Mouse (Mus musculus): ENCODE results near the gene Defb15. TPM values are rescaled to one million over a fixed set of nuclear protein-coding genes. Genes with fewer than 3 reads are reported as not detected.
"Not testable (repeated sequence)": the region's sequence is repeated elsewhere in the genome, so short reads cannot be mapped to it uniquely, and the experiment has no call there.

Gene Defb15
- not detected in 2 replicates for polyA plus RNA-seq (2016; fragmentation: Nextera tagmentation; extraction: Ambion mirVana)

DNA sequence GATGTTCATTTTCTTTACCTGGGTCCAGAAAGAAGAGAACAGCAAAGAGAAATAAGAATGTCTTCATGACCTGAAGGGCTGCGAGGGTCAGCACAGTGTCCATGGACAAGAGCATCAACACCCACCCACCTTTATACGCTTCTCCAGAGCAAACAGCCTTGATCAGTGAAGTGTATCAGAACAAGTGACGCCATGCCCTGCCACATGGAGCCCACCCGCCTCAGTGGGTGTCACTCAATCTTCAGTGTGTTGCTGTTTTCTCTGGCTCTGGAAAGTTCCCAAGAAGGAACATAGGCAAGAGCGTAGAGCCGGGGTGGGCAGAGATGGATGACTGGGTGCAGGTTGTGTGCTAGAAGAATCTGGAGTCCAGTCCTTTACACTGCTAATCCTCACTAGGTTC, at the start of gene Defb15:
Defb15 (minus strand) TSS at position 101 of the 400 bp plus-strand sequence.
- Histone ChIP-seq H3K9me3 (replicated peaks) (no peaks in the 10 kb centered on the region), H3K4me3 (no peak within 1 kb of the TSS), H3K27me3 (replicated peaks) (no peaks in the 10 kb centered on the region), H3K36me3 (no peaks in the 10 kb centered on the region), H3K9ac (no peak within 1 kb of the TSS), H3K4me2 (no peak within 1 kb of the TSS), H3K4me1 (no peaks in the 10 kb centered on the region), H3K27ac (no peak within 1 kb of the TSS)
- 75% methylated on average over 6 of the region's 6 CpGs for WGBS (ENCODE audit: insufficient replicate concordance)
- no peak for ATAC-seq

- no peak overlapping the region for H3K27ac ChIP-seq
- H3K36me3 ChIP-seq, result no peaks in the 10 kb centered on the region
- no peak for ATAC-seq
- H3K4me2 ChIP-seq, result no peak overlapping the region
- no peaks in the 10 kb centered on the region for H3K4me1 ChIP-seq
- no peak overlapping the region for H3K4me3 ChIP-seq
- no peaks in the 10 kb centered on the region for H3K27me3 ChIP-seq (replicated peaks)
- H3K9ac ChIP-seq, result no peak overlapping the region
- H3K9me3 ChIP-seq (replicated peaks), result no peaks in the 10 kb centered on the region
- WGBS (ENCODE audit: insufficient replicate concordance), result 59% methylated on average over 8 of the region's 8 CpGs
Measured at GRCm38 (mm10) chr8:21981664-21982337, 49.3 kb upstream of the Defb15 start.

- Histone ChIP-seq H3K4me1 (no peaks in the 10 kb centered on the region), H3K4me2 (no peak overlapping the region), H3K36me3 (no peaks in the 10 kb centered on the region), H3K9ac (no peak overlapping the region), H3K27ac (no peak overlapping the region), H3K27me3 (replicated peaks) (no peaks in the 10 kb centered on the region), H3K4me3 (no peak overlapping the region), H3K9me3 (replicated peaks) (no peaks in the 10 kb centered on the region)
- no peak for ATAC-seq
- WGBS (ENCODE audit: insufficient replicate concordance), result 44% methylated on average over 4 of the region's 4 CpGs
Measured at GRCm38 (mm10) chr8:21978193-21978592, 45.7 kb upstream of the Defb15 start.

DNA sequence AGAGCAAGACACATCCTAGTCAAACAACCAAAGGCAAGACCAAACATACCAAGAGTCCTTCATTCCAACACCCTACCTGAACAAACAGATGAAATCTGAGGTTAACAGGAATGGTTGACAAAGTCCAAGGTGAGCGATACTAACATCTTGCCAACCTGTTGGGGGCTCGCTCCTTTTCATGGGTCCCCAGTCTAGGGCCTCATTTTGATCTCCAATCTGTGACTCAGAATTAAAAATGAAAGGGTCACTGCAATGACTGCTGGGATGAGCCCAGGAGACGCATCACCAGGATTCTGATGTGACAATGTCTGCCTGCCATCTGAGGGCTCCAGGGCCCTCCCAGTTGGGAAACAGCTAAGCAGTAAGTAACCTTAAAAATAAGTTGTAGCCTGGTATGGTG, 37.0 kb upstream of the Defb15 start, which contains the start of gene Ccdc70:
Ccdc70 (plus strand) TSS at position 301 of the 400 bp plus-strand sequence.
- 76% methylated on average over 3 of the region's 3 CpGs for WGBS (ENCODE audit: insufficient replicate concordance)
- Histone ChIP-seq H3K4me1 (no peaks in the 10 kb centered on the region), H3K9me3 (replicated peaks) (no peaks in the 10 kb centered on the region), H3K36me3 (no peaks in the 10 kb centered on the region), H3K9ac (no peak within 1 kb of the TSS), H3K4me3 (no peak within 1 kb of the TSS), H3K27me3 (replicated peaks) (no peaks in the 10 kb centered on the region), H3K27ac (no peak within 1 kb of the TSS), H3K4me2 (no peak within 1 kb of the TSS)
- ATAC-seq, result no peak

DNA sequence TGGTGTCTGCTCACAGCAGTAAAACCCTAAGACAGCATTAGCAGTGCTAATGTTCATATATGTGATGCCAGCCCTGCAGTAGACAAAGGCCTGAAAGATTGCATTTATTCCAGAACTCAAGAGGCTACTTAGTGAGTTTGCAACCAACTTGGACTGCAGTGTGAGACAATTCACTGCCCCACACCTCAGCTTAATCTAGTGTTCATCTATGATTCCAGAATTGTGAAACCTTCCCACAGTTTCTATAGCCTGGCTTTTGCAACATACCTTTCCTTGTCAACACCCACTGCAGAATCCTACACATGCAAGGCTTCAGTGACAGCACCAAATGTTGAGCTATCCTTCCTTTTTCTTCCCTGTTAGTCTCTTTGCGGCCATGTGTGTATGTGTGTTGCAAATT, 34.1 kb upstream of the Defb15 start:
- H3K9ac ChIP-seq, result no peak overlapping the region
- WGBS (ENCODE audit: insufficient replicate concordance), result 54% methylated on average over 1 of the region's 1 CpGs
- no peaks in the 10 kb centered on the region for H3K27me3 ChIP-seq (replicated peaks)
- no peak overlapping the region for H3K27ac ChIP-seq
- H3K4me3 ChIP-seq, result no peak overlapping the region
- H3K4me2 ChIP-seq, result no peak overlapping the region
- no peaks in the 10 kb centered on the region for H3K9me3 ChIP-seq (replicated peaks)
- H3K36me3 ChIP-seq, result no peaks in the 10 kb centered on the region
- ATAC-seq, result no peak
- H3K4me1 ChIP-seq, result no peaks in the 10 kb centered on the region

DNA sequence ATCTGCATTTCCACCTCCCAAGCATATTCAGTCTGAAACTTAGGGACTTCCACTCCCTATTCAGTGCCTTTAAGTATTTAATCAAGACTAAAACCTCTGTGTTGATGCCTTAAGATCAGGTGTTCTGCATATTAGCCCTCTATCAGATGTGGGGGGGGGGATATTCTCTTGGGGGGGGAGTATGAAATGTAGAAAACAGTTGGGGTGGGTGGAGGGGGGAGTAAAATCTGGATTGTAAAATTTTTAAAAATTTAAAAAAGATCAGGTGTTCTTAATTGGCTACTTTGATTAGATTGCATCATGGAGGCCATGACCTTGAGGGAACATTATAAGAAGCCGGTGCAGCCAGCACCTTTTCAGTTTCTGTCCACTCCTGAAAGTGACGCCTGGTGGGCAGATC, 25.9 kb upstream of the Defb15 start, which contains the start of gene Fam90a1a:
Fam90a1a (plus strand) TSS at position 301 of the 400 bp plus-strand sequence.
- Histone ChIP-seq H3K27me3 (replicated peaks) (no peaks in the 10 kb centered on the region), H3K36me3 (no peaks in the 10 kb centered on the region), H3K4me3 (no peak within 1 kb of the TSS), H3K4me2 (no peak within 1 kb of the TSS), H3K4me1 (no peaks in the 10 kb centered on the region), H3K9me3 (replicated peaks) (no peaks in the 10 kb centered on the region), H3K9ac (no peak within 1 kb of the TSS), H3K27ac (no peak within 1 kb of the TSS)
- WGBS (ENCODE audit: insufficient replicate concordance), result 67% methylated on average over 2 of the region's 2 CpGs
- ATAC-seq, result no peak

DNA sequence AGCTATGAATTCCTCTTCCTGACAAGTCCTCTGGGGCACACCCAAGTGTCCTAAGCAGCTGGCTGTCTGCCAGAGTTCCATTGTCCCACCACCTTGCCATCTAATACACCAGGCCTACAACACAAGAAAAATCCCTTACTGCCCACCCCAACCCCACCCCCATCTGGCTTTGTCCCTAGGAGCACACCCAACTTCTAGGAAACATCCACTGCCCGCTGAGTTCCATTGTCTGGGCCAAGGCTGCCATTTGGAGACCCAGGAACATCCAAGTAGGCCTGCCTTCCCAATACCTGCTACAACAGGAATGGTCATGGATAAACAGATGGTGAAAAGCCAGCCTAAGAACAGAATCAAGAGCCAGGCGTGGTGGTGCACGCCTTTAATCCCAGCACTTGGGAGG, 23.8 kb upstream of the Defb15 start:
- Histone ChIP-seq H3K9me3 (replicated peaks) (no peaks in the 10 kb centered on the region), H3K4me1 (no peaks in the 10 kb centered on the region), H3K36me3 (no peaks in the 10 kb centered on the region), H3K4me3 (no peak overlapping the region), H3K27me3 (replicated peaks) (no peaks in the 10 kb centered on the region), H3K4me2 (no peak overlapping the region), H3K9ac (no peak overlapping the region), H3K27ac (no peak overlapping the region)
- no peak for ATAC-seq
- 64% methylated on average over 3 of the region's 3 CpGs for WGBS (ENCODE audit: insufficient replicate concordance)

GRCm38 (mm10) chr8:21955321-21955720, 22.8 kb upstream of the Defb15 start:
- no peaks in the 10 kb centered on the region for H3K36me3 ChIP-seq
- no peak overlapping the region for H3K9ac ChIP-seq
- H3K4me3 ChIP-seq, result no peak overlapping the region
- no peaks in the 10 kb centered on the region for H3K4me1 ChIP-seq
- WGBS (ENCODE audit: insufficient replicate concordance), result 5% methylated on average over 9 of the region's 9 CpGs
- ATAC-seq, result no peak
- no peaks in the 10 kb centered on the region for H3K9me3 ChIP-seq (replicated peaks)
- no peak overlapping the region for H3K27ac ChIP-seq
- H3K27me3 ChIP-seq (replicated peaks), result no peaks in the 10 kb centered on the region
- H3K4me2 ChIP-seq, result no peak overlapping the region

DNA sequence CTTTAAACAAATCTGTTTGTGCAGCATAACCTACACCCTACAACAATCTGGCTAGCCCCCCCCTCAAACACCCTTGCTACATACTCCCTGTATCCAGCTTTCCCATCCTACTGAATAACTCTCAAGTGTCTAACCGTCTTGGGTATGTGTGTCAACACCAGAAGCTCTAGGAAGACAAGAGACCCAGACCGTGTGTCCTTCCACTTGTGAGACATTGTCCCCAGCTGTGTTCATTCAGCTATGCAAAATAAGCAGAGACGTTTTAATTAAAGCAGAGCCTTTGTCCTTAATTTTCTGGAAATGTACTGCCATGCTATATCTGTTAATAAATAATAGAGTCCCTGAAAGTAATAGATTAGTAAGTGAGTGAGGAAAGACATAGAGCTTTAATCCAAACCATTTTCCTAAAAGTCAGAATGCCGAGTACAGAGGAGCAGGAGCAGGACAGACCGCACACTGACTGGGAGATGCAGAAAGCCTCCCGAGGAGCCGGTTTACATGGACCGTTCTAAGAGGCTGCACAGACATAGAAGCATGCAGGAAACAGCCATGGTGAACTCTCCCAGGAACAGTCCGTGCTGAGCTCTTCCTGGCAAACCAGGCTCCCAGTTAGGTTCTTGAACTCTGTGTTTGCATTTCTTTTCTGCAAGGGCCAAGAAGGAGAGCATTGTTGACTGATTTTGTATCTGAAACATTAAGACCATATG, 15.0 kb upstream of the Defb15 start:
- Histone ChIP-seq H3K4me3 (no peak overlapping the region), H3K4me2 (no peak overlapping the region), H3K9ac (no peak overlapping the region), H3K27ac (no peak overlapping the region), H3K9me3 (replicated peaks) (no peaks in the 10 kb centered on the region), H3K36me3 (no peaks in the 10 kb centered on the region), H3K4me1 (no peaks in the 10 kb centered on the region), H3K27me3 (replicated peaks) (no peaks in the 10 kb centered on the region)
- no peak for ATAC-seq
- WGBS (ENCODE audit: insufficient replicate concordance), result 63% methylated on average over 9 of the region's 9 CpGs

DNA sequence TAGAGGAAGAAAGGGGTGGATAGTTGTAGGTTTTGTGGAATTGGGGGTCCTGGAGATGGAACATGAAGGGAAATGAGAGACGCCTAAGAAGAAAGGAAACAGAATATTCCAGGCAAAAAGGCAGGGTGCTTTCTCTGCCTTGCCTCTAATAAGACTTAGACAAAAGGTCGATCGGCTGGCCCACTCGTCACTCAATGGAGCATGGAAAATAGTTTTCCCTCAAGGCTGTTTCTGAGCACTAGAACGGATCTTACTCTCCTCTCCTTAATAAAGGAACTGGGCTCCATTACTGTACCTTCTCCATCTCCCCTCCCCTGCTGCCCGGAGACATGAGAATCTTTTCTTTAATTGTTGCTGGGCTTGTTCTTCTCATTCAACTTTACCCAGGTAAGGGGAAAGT, 14.0 kb upstream of the Defb15 start, which contains the start of gene Defb13:
Defb13 (plus strand) TSS at position 301 of the 400 bp plus-strand sequence.
- no peak for ATAC-seq
- H3K27me3 ChIP-seq (replicated peaks), result no peaks in the 10 kb centered on the region
- H3K36me3 ChIP-seq, result no peaks in the 10 kb centered on the region
- no peak within 1 kb of the TSS for H3K4me3 ChIP-seq
- H3K4me2 ChIP-seq, result no peak within 1 kb of the TSS
- no peaks in the 10 kb centered on the region for H3K9me3 ChIP-seq (replicated peaks)
- H3K4me1 ChIP-seq, result no peaks in the 10 kb centered on the region
- WGBS (ENCODE audit: insufficient replicate concordance), result 72% methylated on average over 6 of the region's 6 CpGs
- H3K27ac ChIP-seq, result no peak within 1 kb of the TSS
- H3K9ac ChIP-seq, result no peak within 1 kb of the TSS

GRCm38 (mm10) chr8:21938052-21938451, 5.5 kb upstream of the Defb15 start, which contains the start of gene Defb35:
TSS of gene Defb35 (plus strand) at chr8:21938352.
- not testable (repeated sequence) for H3K4me2 ChIP-seq; H3K4me1 ChIP-seq; H3K27me3 ChIP-seq (replicated peaks); ATAC-seq; H3K27ac ChIP-seq; H3K36me3 ChIP-seq; H3K9me3 ChIP-seq (replicated peaks); H3K9ac ChIP-seq; H3K4me3 ChIP-seq
- 63% methylated on average over 4 of the region's 4 CpGs for WGBS (ENCODE audit: insufficient replicate concordance)

- not testable (repeated sequence) for H3K36me3 ChIP-seq; H3K4me1 ChIP-seq; H3K27ac ChIP-seq; H3K4me3 ChIP-seq; ATAC-seq; H3K9ac ChIP-seq; H3K9me3 ChIP-seq (replicated peaks); H3K4me2 ChIP-seq; H3K27me3 ChIP-seq (replicated peaks)
- WGBS (ENCODE audit: insufficient replicate concordance), result 69% methylated on average over 3 of the region's 3 CpGs
Measured at GRCm38 (mm10) chr8:21930754-21931153, 1.8 kb downstream of the Defb15 start.
